Mouse (Mus musculus) frontal cortex, adult 2 months (tissue): ENCODE data around the gene F2r. TPM values are rescaled to one million over a fixed set of nuclear protein-coding genes. Genes with fewer than 3 reads are reported as not detected.

Experiments
- DNase-seq, 2 experiments: peaks; one replicate each; pipeline ENCODE4 v3.0.0; 2022; ENCODE audit warnings: low spot score in 1 of 2; ENCODE audit errors: extremely low spot score in 1 of 2
- polyA plus RNA-seq: library from polyadenylated mRNA; depleted of rRNA; stranded (reverse); fragments of >200 nt; gene quantifications from 2 replicates; pipeline ENCODE4 v1.2.3, GENCODE M21; 2012

F2r gene
- polyA plus RNA-seq, 1 experiment, result 3.7 TPM

- DNase-seq, result no peak
Measured at GRCm38 (mm10) chr13:95597578-95597977, 20.7 kb downstream of the F2r start.

- no peak for DNase-seq
Measured at GRCm38 (mm10) chr13:95596689-95597088, 21.6 kb downstream of the F2r start.

GRCm38 (mm10) chr13:95595921-95596320 lies 22.4 kb downstream of the F2r start:
- no peak for DNase-seq

- no peak for DNase-seq
Measured at GRCm38 (mm10) chr13:95595411-95595810, 22.9 kb downstream of the F2r start.

GRCm38 (mm10) chr13:95592860-95593259 lies 25.4 kb downstream of the F2r start:
- DNase-seq, result no peak

GRCm38 (mm10) chr13:95591606-95592005 lies 26.7 kb downstream of the F2r start:
- no peak for DNase-seq

GRCm38 (mm10) chr13:95587628-95588027 lies 30.7 kb downstream of the F2r start:
- DNase-seq, result no peak

- no peak for DNase-seq
Measured at GRCm38 (mm10) chr13:95584898-95585297, 33.4 kb downstream of the F2r start.

GRCm38 (mm10) chr13:95583237-95584189 lies 34.8 kb downstream of the F2r start:
- peak in 1 of 2 experiments; percentile 16 for DNase-seq

- no peak for DNase-seq
Measured at GRCm38 (mm10) chr13:95581850-95582249, 36.4 kb downstream of the F2r start.

- DNase-seq, result no peak
Measured at GRCm38 (mm10) chr13:95578016-95578697, 40.1 kb downstream of the F2r start.

- no peak for DNase-seq
Measured at GRCm38 (mm10) chr13:95570877-95571276, 47.4 kb downstream of the F2r start.

- DNase-seq, result no peak
Measured at GRCm38 (mm10) chr13:95569326-95569725, 49.0 kb downstream of the F2r start.

- DNase-seq, result no peak
Measured at GRCm38 (mm10) chr13:95568336-95568735, 50.0 kb downstream of the F2r start.

GRCm38 (mm10) chr13:95566841-95567551 lies 51.3 kb downstream of the F2r start:
- DNase-seq, result no peak

- peak; percentile 16 to 95 for DNase-seq
Measured at GRCm38 (mm10) chr13:95563693-95564092, 54.6 kb downstream of the F2r start.

GRCm38 (mm10) chr13:95563066-95563610 lies 55.1 kb downstream of the F2r start:
- peak in 1 of 2 experiments; percentile 15 for DNase-seq

GRCm38 (mm10) chr13:95557326-95557725 lies 61.0 kb downstream of the F2r start:
- no peak for DNase-seq

GRCm38 (mm10) chr13:95553885-95554492 lies 64.3 kb downstream of the F2r start:
- no peak for DNase-seq
